Mouse (Mus musculus): ENCODE measurements around the gene Pank4. TPM values are rescaled to one million over a fixed set of nuclear protein-coding genes. Genes with fewer than 3 reads are reported as not detected.

Gene Pank4
- total and polyA plus RNA-seq, 2 experiments from 2014 or later: 25.2 to 40.9 TPM

- Histone ChIP-seq H3K9ac (replicated peaks; ENCODE audit: low read length) (no peak overlapping the region), H3K27me3 (ENCODE audit: insufficient read depth, low read length) (no peaks in the 10 kb centered on the region), H3K4me1 (ENCODE audit: insufficient read depth, low read length) (no peaks in the 10 kb centered on the region), H3K27ac (no peak overlapping the region), H3K4me3 (ENCODE audit: low read length) (no peak overlapping the region), H3K9me3 (ENCODE audit: low read length) (no peaks in the 10 kb centered on the region), H3K4me2 (ENCODE audit: low read depth, low read length) (no peak overlapping the region), H3K36me3 (ENCODE audit: insufficient read depth, low read length) (peaks cover 36% of the 10 kb centered on the region)
- DNase-seq (ENCODE audit: low spot score): no peak
- 72% methylated on average over 19 of the region's 19 CpGs for WGBS
- TF ChIP-seq CTCF (IDR thresholded peaks at IDR 0.05; ENCODE audit: low read depth): no peak
- no peak for ATAC-seq
Observed at GRCm38 (mm10) chr4:154982247-154983120, 18.6 kb downstream of the Pank4 start.

- 23% methylated on average over 24 of the region's 24 CpGs for WGBS
- Histone ChIP-seq H3K27ac (no peak overlapping the region), H3K4me3 (ENCODE audit: low read length) (no peak overlapping the region), H3K4me2 (ENCODE audit: low read depth, low read length) (no peak overlapping the region), H3K4me1 (ENCODE audit: insufficient read depth, low read length) (no peaks in the 10 kb centered on the region), H3K9ac (replicated peaks; ENCODE audit: low read length) (no peak overlapping the region), H3K36me3 (ENCODE audit: insufficient read depth, low read length) (peaks cover 24% of the 10 kb centered on the region), H3K9me3 (ENCODE audit: low read length) (no peaks in the 10 kb centered on the region), H3K27me3 (ENCODE audit: insufficient read depth, low read length) (no peaks in the 10 kb centered on the region)
- no peak for ATAC-seq
- no peak for DNase-seq (ENCODE audit: low spot score)
- no peak for TF ChIP-seq CTCF (IDR thresholded peaks at IDR 0.05; ENCODE audit: low read depth)
Observed at GRCm38 (mm10) chr4:154983767-154984166, 19.8 kb downstream of the Pank4 start.

- no peaks in the 10 kb centered on the region for H3K27me3 ChIP-seq (ENCODE audit: insufficient read depth, low read length)
- WGBS: 84% methylated on average over 3 of the region's 5 CpGs
- DNase-seq (ENCODE audit: low spot score) (no peak), ATAC-seq (no peak)
- H3K4me2 ChIP-seq (ENCODE audit: low read depth, low read length): no peak overlapping the region
- no peak overlapping the region for H3K27ac ChIP-seq
- H3K4me1 ChIP-seq (ENCODE audit: insufficient read depth, low read length): no peaks in the 10 kb centered on the region
- no peak overlapping the region for H3K9ac ChIP-seq (replicated peaks; ENCODE audit: low read length)
- no peak for TF ChIP-seq CTCF (IDR thresholded peaks at IDR 0.05; ENCODE audit: low read depth)
- no peak overlapping the region for H3K4me3 ChIP-seq (ENCODE audit: low read length)
- peaks cover 11% of the 10 kb centered on the region for H3K36me3 ChIP-seq (ENCODE audit: insufficient read depth, low read length)
- no peaks in the 10 kb centered on the region for H3K9me3 ChIP-seq (ENCODE audit: low read length)
Observed at GRCm38 (mm10) chr4:154985151-154985777, 21.3 kb downstream of the Pank4 start.

- no peaks in the 10 kb centered on the region for H3K27me3 ChIP-seq (ENCODE audit: insufficient read depth, low read length)
- DNase-seq (ENCODE audit: low spot score) (peak; percentile 78), ATAC-seq (peak; percentile 16; the same call in 1 of the 2 replicates)
- H3K4me1 ChIP-seq (ENCODE audit: insufficient read depth, low read length): no peaks in the 10 kb centered on the region
- H3K9me3 ChIP-seq (ENCODE audit: low read length): no peaks in the 10 kb centered on the region
- no peak overlapping the region for H3K4me3 ChIP-seq (ENCODE audit: low read length)
- H3K27ac ChIP-seq: no peak overlapping the region
- 19% methylated on average over 16 of the region's 17 CpGs for WGBS
- no peak overlapping the region for H3K9ac ChIP-seq (replicated peaks; ENCODE audit: low read length)
- peak; percentile 73 for TF ChIP-seq CTCF (IDR thresholded peaks at IDR 0.05; ENCODE audit: low read depth)
- H3K4me2 ChIP-seq (ENCODE audit: low read depth, low read length): no peak overlapping the region
- H3K36me3 ChIP-seq (ENCODE audit: insufficient read depth, low read length): peaks cover 3% of the 10 kb centered on the region
Observed at GRCm38 (mm10) chr4:154986096-154986495, 22.2 kb downstream of the Pank4 start.

GRCm38 (mm10) chr4:154986750-154987149 is 22.8 kb downstream of the Pank4 start:
- Histone ChIP-seq H3K27me3 (ENCODE audit: insufficient read depth, low read length) (no peaks in the 10 kb centered on the region), H3K9me3 (ENCODE audit: low read length) (no peaks in the 10 kb centered on the region), H3K9ac (replicated peaks; ENCODE audit: low read length) (no peak overlapping the region), H3K36me3 (ENCODE audit: insufficient read depth, low read length) (no peaks in the 10 kb centered on the region), H3K4me3 (ENCODE audit: low read length) (no peak overlapping the region), H3K27ac (no peak overlapping the region), H3K4me1 (ENCODE audit: insufficient read depth, low read length) (no peaks in the 10 kb centered on the region), H3K4me2 (ENCODE audit: low read depth, low read length) (no peak overlapping the region)
- DNase-seq (ENCODE audit: low spot score): no peak
- TF ChIP-seq CTCF (IDR thresholded peaks at IDR 0.05; ENCODE audit: low read depth): no peak
- ATAC-seq: no peak
- WGBS: 72% methylated on average over 15 of the region's 15 CpGs

GRCm38 (mm10) chr4:154994876-154995275 is 31.0 kb downstream of the Pank4 start:
- no peaks in the 10 kb centered on the region for H3K9me3 ChIP-seq (ENCODE audit: low read length)
- WGBS: 49% methylated on average over 4 of the region's 4 CpGs
- no peak for DNase-seq (ENCODE audit: low spot score)
- no peak overlapping the region for H3K4me3 ChIP-seq (ENCODE audit: low read length)
- no peak overlapping the region for H3K27ac ChIP-seq
- peaks cover 7% of the 10 kb centered on the region for H3K36me3 ChIP-seq (ENCODE audit: insufficient read depth, low read length)
- no peak overlapping the region for H3K4me2 ChIP-seq (ENCODE audit: low read depth, low read length)
- H3K4me1 ChIP-seq (ENCODE audit: insufficient read depth, low read length): no peaks in the 10 kb centered on the region
- TF ChIP-seq CTCF (IDR thresholded peaks at IDR 0.05; ENCODE audit: low read depth): no peak
- no peak for ATAC-seq
- H3K27me3 ChIP-seq (ENCODE audit: insufficient read depth, low read length): no peaks in the 10 kb centered on the region
- no peak overlapping the region for H3K9ac ChIP-seq (replicated peaks; ENCODE audit: low read length)
